Mouse (Mus musculus) liver, embryonic 11.5 days (tissue): ENCODE measurements at regions not wholly inside any gene's neighbourhood (a gene's known extent, or its start where the extent isn't known, plus 50 kb on each side); places are given as distances from the start of the nearest gene placed in this dataset.

Experiments used
- ATAC-seq: fragments of 200-750 bp; cut with Nextera tagmentation; replicated peaks from 2 replicates; pipeline ENCODE4 v1.8.0; 2017; ENCODE audit warnings: moderate number of reproducible peaks, mild to moderate bottlenecking, moderate TSS enrichment, moderate library complexity; ENCODE audit not compliant: low FRiP score
- DNase-seq: peaks from one replicate; pipeline ENCODE4 v3.0.0-alpha.2; 2017; ENCODE audit warnings: low spot score
- H3K27ac ChIP-seq: fragments of 300-500 bp; sonication (generic); 2 replicates; pipeline ENCODE4 v1.5.1; 2014; ENCODE audit warnings: mild to moderate bottlenecking, low read depth, low read length, control low read depth
- H3K27me3 ChIP-seq: fragments of 300-500 bp; sonication (generic); replicated peaks from 2 replicates; pipeline ENCODE4 v1.6.1; 2014; ENCODE audit warnings: low read length, mixed read lengths; ENCODE audit not compliant: control insufficient read depth, insufficient read depth
- H3K36me3 ChIP-seq: fragments of 300-500 bp; sonication (generic); 2 replicates; pipeline ENCODE4 v1.6.1; 2014; ENCODE audit warnings: mild to moderate bottlenecking, low read length, moderate library complexity, mixed read lengths; ENCODE audit not compliant: control insufficient read depth, insufficient read depth
- H3K4me1 ChIP-seq: fragments of 300-500 bp; sonication (generic); replicated peaks from 2 replicates; pipeline ENCODE4 v1.6.1; 2014; ENCODE audit warnings: low read length, mixed read lengths; ENCODE audit not compliant: control insufficient read depth, insufficient read depth
- H3K4me2 ChIP-seq: fragments of 300-500 bp; sonication (generic); 2 replicates; pipeline ENCODE4 v1.6.1; 2014; ENCODE audit warnings: mild to moderate bottlenecking, control low read depth, moderate library complexity
- H3K4me3 ChIP-seq: fragments of 300-500 bp; sonication (generic); 2 replicates; pipeline ENCODE4 v1.5.1; 2014; ENCODE audit warnings: low read depth, low read length, control low read depth
- H3K9ac ChIP-seq: fragments of 300-500 bp; sonication (generic); 2 replicates; pipeline ENCODE4 v1.6.1; 2014; ENCODE audit warnings: low read depth, low read length, control low read depth
- H3K9me3 ChIP-seq: fragments of 300-500 bp; sonication (generic); 2 replicates; pipeline ENCODE4 v1.6.1; 2016; ENCODE audit warnings: low read length, inconsistent platforms, mixed read lengths; ENCODE audit not compliant: control insufficient read depth
- WGBS: fragments of 180-500 bp; shearing (Covaris S2); extraction: QIAGEN DNeasy Blood & Tissue Kit; methylation state at CpG from one replicate; pipeline ENCODE4 v1.1.7; 2014; 5-methylcytosine and 5-hydroxymethylcytosine counted together

- Histone ChIP-seq H3K36me3 (no peaks in the 10 kb centered on the region), H3K4me1 (no peaks in the 10 kb centered on the region), H3K4me3 (no peak overlapping the region), H3K4me2 (no peak overlapping the region), H3K9me3 (no peaks in the 10 kb centered on the region), H3K9ac (no peak overlapping the region), H3K27me3 (no peaks in the 10 kb centered on the region), H3K27ac (no peak overlapping the region)
- DNase-seq: no peak
- ATAC-seq: no peak
- WGBS: 79% methylated on average over 1 of the region's 1 CpGs
Observed at GRCm38 (mm10) chr15:63613120-63613519, 231.9 kb downstream of the Gsdmc2 start.

- Histone ChIP-seq H3K9me3 (no peaks in the 10 kb centered on the region), H3K9ac (no peak overlapping the region), H3K4me3 (no peak overlapping the region), H3K27ac (no peak overlapping the region), H3K4me1 (no peaks in the 10 kb centered on the region), H3K4me2 (no peak overlapping the region), H3K27me3 (no peaks in the 10 kb centered on the region), H3K36me3 (no peaks in the 10 kb centered on the region)
- no peak for DNase-seq
- WGBS: 47% methylated on average over 3 of the region's 3 CpGs
- ATAC-seq: no peak
Observed at GRCm38 (mm10) chr15:63611161-63611560, 233.8 kb downstream of the Gsdmc2 start.

GRCm38 (mm10) chr15:63603100-63603714 is 241.8 kb downstream of the Gsdmc2 start:
- H3K4me3 ChIP-seq: no peak overlapping the region
- no peak overlapping the region for H3K4me2 ChIP-seq
- 67% methylated on average over 8 of the region's 8 CpGs for WGBS
- no peak overlapping the region for H3K9ac ChIP-seq
- DNase-seq (no peak), ATAC-seq (no peak)
- H3K9me3 ChIP-seq: no peaks in the 10 kb centered on the region
- H3K4me1 ChIP-seq: no peaks in the 10 kb centered on the region
- no peaks in the 10 kb centered on the region for H3K36me3 ChIP-seq
- no peak overlapping the region for H3K27ac ChIP-seq
- no peaks in the 10 kb centered on the region for H3K27me3 ChIP-seq

GRCm38 (mm10) chr15:63601543-63601942 is 243.4 kb downstream of the Gsdmc2 start:
- no peak overlapping the region for H3K4me3 ChIP-seq
- ATAC-seq: no peak; the same call in 1 of the 2 replicates
- no peak overlapping the region for H3K9ac ChIP-seq
- H3K27me3 ChIP-seq: no peaks in the 10 kb centered on the region
- no peaks in the 10 kb centered on the region for H3K4me1 ChIP-seq
- H3K36me3 ChIP-seq: no peaks in the 10 kb centered on the region
- DNase-seq: no peak
- H3K4me2 ChIP-seq: no peak overlapping the region
- no peak overlapping the region for H3K27ac ChIP-seq
- H3K9me3 ChIP-seq: no peaks in the 10 kb centered on the region
- WGBS: 42% methylated on average over 5 of the region's 5 CpGs

GRCm38 (mm10) chr15:63592758-63593463 is 252.1 kb downstream of the Gsdmc2 start:
- no peak for DNase-seq
- WGBS: 78% methylated on average over 5 of the region's 5 CpGs
- no peak for ATAC-seq

GRCm38 (mm10) chr15:63559293-63559692 is 285.7 kb downstream of the Gsdmc2 start:
- no peaks in the 10 kb centered on the region for H3K4me1 ChIP-seq
- 63% methylated on average over 2 of the region's 2 CpGs for WGBS
- no peaks in the 10 kb centered on the region for H3K36me3 ChIP-seq
- no peak for DNase-seq
- no peak overlapping the region for H3K9ac ChIP-seq
- no peak for ATAC-seq
- no peak overlapping the region for H3K27ac ChIP-seq
- no peaks in the 10 kb centered on the region for H3K27me3 ChIP-seq
- H3K9me3 ChIP-seq: no peaks in the 10 kb centered on the region
- H3K4me3 ChIP-seq: no peak overlapping the region
- H3K4me2 ChIP-seq: no peak overlapping the region

More at GRCm38 (mm10) chr15:63592758-63593463, 252.1 kb downstream of the Gsdmc2 start:
- Histone ChIP-seq H3K36me3 (no peaks in the 10 kb centered on the region), H3K4me3 (no peak overlapping the region), H3K9me3 (no peaks in the 10 kb centered on the region), H3K4me2 (no peak overlapping the region), H3K27ac (no peak overlapping the region), H3K9ac (no peak overlapping the region), H3K27me3 (no peaks in the 10 kb centered on the region), H3K4me1 (no peaks in the 10 kb centered on the region)

- no peak for ATAC-seq
- DNase-seq: no peak
- Histone ChIP-seq H3K27ac (no peak overlapping the region), H3K36me3 (no peaks in the 10 kb centered on the region), H3K9me3 (no peaks in the 10 kb centered on the region), H3K4me1 (no peaks in the 10 kb centered on the region), H3K9ac (no peak overlapping the region), H3K4me2 (no peak overlapping the region), H3K4me3 (no peak overlapping the region), H3K27me3 (no peaks in the 10 kb centered on the region)
- WGBS: 91% methylated on average over 1 of the region's 1 CpGs
Observed at GRCm38 (mm10) chr15:63558691-63559090, 286.3 kb downstream of the Gsdmc2 start.

- WGBS: 82% methylated on average over 3 of the region's 3 CpGs
- no peak for DNase-seq
Observed at GRCm38 (mm10) chr15:63557816-63558215, 287.2 kb downstream of the Gsdmc2 start.

GRCm38 (mm10) chr15:63553597-63553996 is 291.4 kb downstream of the Gsdmc2 start:
- H3K9me3 ChIP-seq: no peaks in the 10 kb centered on the region
- WGBS: 83% methylated on average over 5 of the region's 5 CpGs
- ATAC-seq: no peak
- no peaks in the 10 kb centered on the region for H3K36me3 ChIP-seq
- H3K4me3 ChIP-seq: no peak overlapping the region
- no peak overlapping the region for H3K27ac ChIP-seq
- H3K4me2 ChIP-seq: no peak overlapping the region
- no peak overlapping the region for H3K9ac ChIP-seq
- DNase-seq: no peak
- H3K27me3 ChIP-seq: no peaks in the 10 kb centered on the region
- H3K4me1 ChIP-seq: no peaks in the 10 kb centered on the region

More at GRCm38 (mm10) chr15:63557816-63558215, 287.2 kb downstream of the Gsdmc2 start:
- Histone ChIP-seq H3K27me3 (no peaks in the 10 kb centered on the region), H3K4me1 (no peaks in the 10 kb centered on the region), H3K27ac (no peak overlapping the region), H3K9me3 (no peaks in the 10 kb centered on the region), H3K4me2 (no peak overlapping the region), H3K9ac (no peak overlapping the region), H3K4me3 (no peak overlapping the region), H3K36me3 (no peaks in the 10 kb centered on the region)
- ATAC-seq: no peak
